Mouse (Mus musculus) spleen, postnatal 4 days (tissue): Measurements from ENCODE around the gene Hist3h2ba.
"Not testable (repeated sequence)": the region's sequence is repeated elsewhere in the genome, so short reads cannot be mapped to it uniquely, and the experiment has no call there.

ENCODE experiments used
- DNase-seq, 2 experiments: peaks; one replicate each; pipeline ENCODE4 v3.0.0; 2022; ENCODE audit warnings: low spot score in 2 of 2

Hist3h2ba gene

GRCm38 (mm10) chr11:58938322-58939087 lies 10.2 kb upstream of the Hist3h2ba start, which contains the start of gene Rnf187:
Gene Rnf187 (minus strand): TSS chr11:58938916.
- DNase-seq: peak; percentile 88 to 94

GRCm38 (mm10) chr11:58939088-58939439 lies 9.7 kb upstream of the Hist3h2ba start:
- DNase-seq: no peak

- DNase-seq: no peak
Measured at GRCm38 (mm10) chr11:58944136-58944535, 4.6 kb upstream of the Hist3h2ba start.

- no peak for DNase-seq
Measured at GRCm38 (mm10) chr11:58947306-58947705, 1.4 kb upstream of the Hist3h2ba start.

GRCm38 (mm10) chr11:58947798-58948528 lies 757 bp upstream of the Hist3h2ba start:
- DNase-seq: peak in 1 of 2 experiments; percentile 72

- no peak for DNase-seq
Measured at GRCm38 (mm10) chr11:58949480-58950431, 1.0 kb downstream of the Hist3h2ba start.

- no peak for DNase-seq
Measured at GRCm38 (mm10) chr11:58951210-58951609, 2.5 kb downstream of the Hist3h2ba start.

GRCm38 (mm10) chr11:58953351-58954169 lies 4.8 kb downstream of the Hist3h2ba start:
- peak; percentile 60 to 82 for DNase-seq

GRCm38 (mm10) chr11:58954170-58954419 lies 5.4 kb downstream of the Hist3h2ba start:
- not testable (repeated sequence) for DNase-seq

- DNase-seq: peak; percentile 85 to 91
Measured at GRCm38 (mm10) chr11:58954420-58955142, 5.9 kb downstream of the Hist3h2ba start, which contains the start of the genes Hist3h2a and Trim17. Gene Hist3h2a (plus strand): TSS chr11:58954685. Gene Trim17 (plus strand): TSS chr11:58954685.

GRCm38 (mm10) chr11:58955143-58955867 lies 6.6 kb downstream of the Hist3h2ba start:
- DNase-seq: peak in 1 of 2 experiments; percentile 65

GRCm38 (mm10) chr11:58955868-58956257 lies 7.1 kb downstream of the Hist3h2ba start:
- DNase-seq: no peak

- peak in 1 of 2 experiments; percentile 63 for DNase-seq
Measured at GRCm38 (mm10) chr11:58957226-58957914, 8.7 kb downstream of the Hist3h2ba start.

GRCm38 (mm10) chr11:58958536-58958935 lies 9.8 kb downstream of the Hist3h2ba start:
- DNase-seq: peak in 1 of 2 experiments; percentile 61

GRCm38 (mm10) chr11:58959186-58959825 lies 10.6 kb downstream of the Hist3h2ba start:
- DNase-seq: no peak

- peak; percentile 88 to 89 for DNase-seq
Measured at GRCm38 (mm10) chr11:58959921-58960465, 11.3 kb downstream of the Hist3h2ba start.

GRCm38 (mm10) chr11:58961364-58962177 lies 12.9 kb downstream of the Hist3h2ba start:
- DNase-seq: no peak
